Mouse (Mus musculus) liver, adult 2 months (tissue): Measurements from ENCODE around the gene Rab4a. TPM values are rescaled to one million over a fixed set of nuclear protein-coding genes. Genes with fewer than 3 reads are reported as not detected.
A peak's percentile ranks its signal among the peaks of the same experiment; 100 is the strongest.

Experiments used
- DNase-seq: peaks from one replicate; pipeline ENCODE4 v3.0.0-alpha.2; 2011; ENCODE audit warnings: low read depth, low spot score; ENCODE audit errors: extremely low read depth
- H3K27ac ChIP-seq: fragments of 200-500 bp; replicated peaks from 2 replicates; pipeline ENCODE4 v1.5.1; 2012; ENCODE audit warnings: low read depth, mild to moderate bottlenecking, control low read depth, inconsistent platforms, low read length; ENCODE audit not compliant: insufficient read depth
- H3K27me3 ChIP-seq: fragments of 200-500 bp; 2 replicates; pipeline ENCODE4 v1.6.1; 2012; ENCODE audit warnings: mild to moderate bottlenecking, moderate library complexity, low read length, inconsistent platforms; ENCODE audit not compliant: control insufficient read depth, insufficient read depth
- H3K36me3 ChIP-seq: fragments of 200-500 bp; 2 replicates; pipeline ENCODE4 v1.6.1; 2012; ENCODE audit warnings: low read length, inconsistent platforms; ENCODE audit not compliant: control insufficient read depth, insufficient read depth
- H3K4me1 ChIP-seq: fragments of 200-500 bp; 2 replicates; pipeline ENCODE4 v1.6.1; 2011; ENCODE audit warnings: low read length; ENCODE audit not compliant: control insufficient read depth, insufficient read depth
- H3K4me3 ChIP-seq: fragments of 200-500 bp; 2 replicates; pipeline ENCODE4 v1.5.1; 2011; ENCODE audit warnings: low read depth, mild to moderate bottlenecking, control low read depth, low read length, moderate library complexity; ENCODE audit not compliant: insufficient read depth
- H3K79me2 ChIP-seq: fragments of 200-500 bp; 2 replicates; pipeline ENCODE4 v1.6.1; 2012; ENCODE audit warnings: inconsistent platforms, mild to moderate bottlenecking, low read length, moderate library complexity; ENCODE audit not compliant: control insufficient read depth, insufficient read depth
- H3K9ac ChIP-seq: fragments of 200-500 bp; 2 replicates; pipeline ENCODE4 v1.6.1; 2012; ENCODE audit warnings: low read depth, mild to moderate bottlenecking, control low read depth, inconsistent platforms, low read length
- CTCF ChIP-seq: fragments of 200-500 bp; IDR thresholded peaks from 2 replicates; pipeline ENCODE4 v1.5.1; 2011; ENCODE audit warnings: low read depth, low read length, control low read depth
- POLR2A ChIP-seq: fragments of 200-500 bp; IDR thresholded peaks from 2 replicates; pipeline ENCODE4 v1.6.1; 2011; ENCODE audit warnings: low read length, control low read depth; ENCODE audit not compliant: insufficient read depth; ENCODE audit errors: extremely low read depth
- WGBS: fragments of 180-500 bp; shearing (Covaris S2); methylation state at CpG from one replicate; pipeline ENCODE4 v1.1.7; 2018; 5-methylcytosine and 5-hydroxymethylcytosine counted together
- polyA plus RNA-seq: library from polyadenylated mRNA; depleted of rRNA; stranded (reverse); fragments of >200 nt; gene quantifications from 2 replicates; pipeline ENCODE4 v1.2.3, GENCODE M21; 2012
- total RNA-seq: library from RNA; depleted of rRNA; stranded (reverse); fragments of >200 nt; gene quantifications from 2 replicates; pipeline ENCODE4 v1.2.3, GENCODE M21; 2014

The Rab4a gene
- total and polyA plus RNA-seq, 2 experiments = 15.4 to 24.4 TPM

DNA sequence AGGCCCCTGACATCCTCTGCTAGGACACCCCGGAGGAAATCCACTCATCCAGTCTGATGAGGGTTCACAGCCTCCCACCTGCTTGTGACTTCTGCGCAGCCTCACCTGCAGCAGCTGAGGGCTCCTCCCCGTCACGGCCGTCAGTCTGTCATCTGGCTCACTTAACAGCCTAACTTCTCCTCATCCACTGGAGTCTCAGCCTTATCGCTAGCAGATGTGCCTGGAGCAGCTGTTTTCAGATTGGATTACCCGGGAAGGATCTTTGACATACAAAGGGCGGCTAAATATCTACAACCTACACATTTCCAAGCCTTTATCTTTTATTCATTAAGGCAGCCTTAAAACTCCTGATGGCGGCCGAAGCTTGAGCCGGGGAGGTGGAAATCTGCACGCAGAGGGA, 32.3 kb upstream of the Rab4a start:
- no peaks in the 10 kb centered on the region for H3K79me2 ChIP-seq
- no peak for TF ChIP-seq CTCF
- no peak for TF ChIP-seq POLR2A
- H3K9ac ChIP-seq = no peak overlapping the region
- no peak for DNase-seq
- H3K36me3 ChIP-seq = no peaks in the 10 kb centered on the region
- H3K4me3 ChIP-seq = no peak overlapping the region
- H3K27ac ChIP-seq = no peak overlapping the region
- H3K4me1 ChIP-seq = peaks cover 9% of the 10 kb centered on the region
- WGBS = 87% methylated on average over 12 of the region's 12 CpGs
- H3K27me3 ChIP-seq = no peaks in the 10 kb centered on the region

DNA sequence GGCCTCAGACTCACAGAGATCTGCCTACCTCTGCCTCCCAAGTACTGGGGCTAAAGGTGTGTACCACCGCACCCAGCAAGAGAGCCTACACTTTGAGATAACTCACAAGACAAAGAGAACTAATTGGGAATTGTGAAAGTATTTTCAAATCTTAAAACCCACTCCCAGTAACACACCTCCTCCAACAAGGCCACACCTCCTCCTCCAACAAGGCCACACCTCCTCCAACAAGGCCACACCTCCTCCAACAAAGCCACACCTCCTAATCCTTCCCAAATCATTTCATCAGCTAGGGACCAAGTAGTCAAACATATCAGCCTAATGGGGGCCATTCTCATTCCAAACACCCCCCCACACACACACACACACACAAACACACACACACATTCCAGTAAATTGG, 31.3 kb upstream of the Rab4a start:
- no peaks in the 10 kb centered on the region for H3K27me3 ChIP-seq
- peaks cover 9% of the 10 kb centered on the region for H3K4me1 ChIP-seq
- H3K9ac ChIP-seq = no peak overlapping the region
- H3K4me3 ChIP-seq = no peak overlapping the region
- H3K36me3 ChIP-seq = no peaks in the 10 kb centered on the region
- WGBS = 100% methylated on average over 1 of the region's 1 CpGs
- no peak overlapping the region for H3K27ac ChIP-seq
- TF ChIP-seq CTCF = no peak
- no peak for TF ChIP-seq POLR2A
- DNase-seq = no peak
- H3K79me2 ChIP-seq = no peaks in the 10 kb centered on the region

DNA sequence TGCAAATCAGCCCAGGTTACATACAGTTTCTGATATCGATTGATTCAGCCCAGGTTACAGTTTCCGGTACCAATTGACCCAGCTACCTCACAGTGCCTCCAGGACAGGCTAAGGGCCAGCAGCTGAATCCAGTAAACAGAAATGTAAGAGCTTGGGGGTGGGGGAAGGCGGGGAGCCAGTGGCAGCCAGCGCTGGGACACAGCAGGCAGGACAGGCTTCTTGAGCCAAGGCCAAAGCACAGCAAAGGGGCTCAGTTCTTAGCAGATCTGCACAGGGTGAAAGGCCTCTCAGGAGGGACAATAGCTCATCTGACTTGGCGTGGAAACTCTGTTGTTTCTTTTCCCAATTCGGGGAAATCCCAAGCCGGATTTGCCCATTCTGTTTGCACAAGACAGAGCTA, 28.5 kb upstream of the Rab4a start:
- Histone ChIP-seq H3K79me2 (no peaks in the 10 kb centered on the region), H3K27me3 (no peaks in the 10 kb centered on the region), H3K9ac (no peak overlapping the region), H3K36me3 (no peaks in the 10 kb centered on the region), H3K4me3 (no peak overlapping the region), H3K27ac (peak overlapping the region; percentile 12), H3K4me1 (peaks cover 9% of the 10 kb centered on the region)
- no peak for TF ChIP-seq CTCF
- no peak for TF ChIP-seq POLR2A
- WGBS = 18% methylated on average over 7 of the region's 7 CpGs
- peak; percentile 94 for DNase-seq

DNA sequence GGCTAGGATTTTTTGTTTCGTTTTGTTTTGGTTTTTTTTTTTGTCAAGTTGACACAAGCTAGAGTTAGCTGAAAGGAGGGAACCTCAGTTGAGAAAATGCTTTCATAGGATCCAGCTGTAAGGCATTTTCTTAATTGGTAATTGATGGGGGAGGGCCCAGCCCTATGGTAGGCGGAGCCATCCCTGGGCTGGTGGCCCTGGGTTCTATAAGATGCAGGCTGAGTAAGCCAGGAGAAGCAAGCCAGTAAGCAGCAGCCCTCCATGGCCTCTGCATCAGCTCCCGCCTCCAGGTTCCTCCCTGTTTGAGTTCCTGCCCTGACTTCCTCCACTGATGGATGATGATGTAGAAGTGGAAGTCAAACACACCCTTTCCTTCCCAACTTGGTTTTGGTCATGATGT, 25.3 kb upstream of the Rab4a start:
- TF ChIP-seq POLR2A (no peak), CTCF (no peak)
- peaks cover 9% of the 10 kb centered on the region for H3K4me1 ChIP-seq
- no peaks in the 10 kb centered on the region for H3K79me2 ChIP-seq
- H3K36me3 ChIP-seq = no peaks in the 10 kb centered on the region
- no peak overlapping the region for H3K4me3 ChIP-seq
- no peak overlapping the region for H3K27ac ChIP-seq
- no peaks in the 10 kb centered on the region for H3K27me3 ChIP-seq
- H3K9ac ChIP-seq = no peak overlapping the region
- DNase-seq = no peak
- WGBS = 68% methylated on average over 3 of the region's 3 CpGs

DNA sequence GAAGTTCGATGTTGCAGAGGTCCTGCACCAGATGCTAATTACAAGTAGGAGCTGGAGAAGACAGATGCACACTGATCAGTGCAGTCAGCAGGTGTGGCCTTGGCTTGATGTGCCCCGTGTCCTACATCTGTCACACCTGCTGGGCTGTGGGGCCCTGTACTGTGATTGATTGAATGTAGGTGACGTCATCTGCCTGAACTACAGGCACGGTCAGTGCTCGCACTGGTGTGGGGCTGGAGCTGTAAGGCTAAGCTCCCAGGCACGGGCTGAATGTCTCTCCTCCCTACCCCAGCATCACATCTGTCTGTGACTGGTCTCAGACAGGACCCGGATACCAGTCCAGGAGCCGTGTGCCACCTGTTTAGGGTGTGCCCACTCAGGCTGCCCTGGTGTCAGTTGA, 24.5 kb upstream of the Rab4a start:
- H3K27ac ChIP-seq = no peak overlapping the region
- TF ChIP-seq POLR2A = no peak
- TF ChIP-seq CTCF = no peak
- WGBS = 52% methylated on average over 8 of the region's 8 CpGs
- peaks cover 9% of the 10 kb centered on the region for H3K4me1 ChIP-seq
- H3K79me2 ChIP-seq = no peaks in the 10 kb centered on the region
- H3K4me3 ChIP-seq = no peak overlapping the region
- no peaks in the 10 kb centered on the region for H3K36me3 ChIP-seq
- DNase-seq = no peak
- H3K27me3 ChIP-seq = no peaks in the 10 kb centered on the region
- H3K9ac ChIP-seq = no peak overlapping the region

DNA sequence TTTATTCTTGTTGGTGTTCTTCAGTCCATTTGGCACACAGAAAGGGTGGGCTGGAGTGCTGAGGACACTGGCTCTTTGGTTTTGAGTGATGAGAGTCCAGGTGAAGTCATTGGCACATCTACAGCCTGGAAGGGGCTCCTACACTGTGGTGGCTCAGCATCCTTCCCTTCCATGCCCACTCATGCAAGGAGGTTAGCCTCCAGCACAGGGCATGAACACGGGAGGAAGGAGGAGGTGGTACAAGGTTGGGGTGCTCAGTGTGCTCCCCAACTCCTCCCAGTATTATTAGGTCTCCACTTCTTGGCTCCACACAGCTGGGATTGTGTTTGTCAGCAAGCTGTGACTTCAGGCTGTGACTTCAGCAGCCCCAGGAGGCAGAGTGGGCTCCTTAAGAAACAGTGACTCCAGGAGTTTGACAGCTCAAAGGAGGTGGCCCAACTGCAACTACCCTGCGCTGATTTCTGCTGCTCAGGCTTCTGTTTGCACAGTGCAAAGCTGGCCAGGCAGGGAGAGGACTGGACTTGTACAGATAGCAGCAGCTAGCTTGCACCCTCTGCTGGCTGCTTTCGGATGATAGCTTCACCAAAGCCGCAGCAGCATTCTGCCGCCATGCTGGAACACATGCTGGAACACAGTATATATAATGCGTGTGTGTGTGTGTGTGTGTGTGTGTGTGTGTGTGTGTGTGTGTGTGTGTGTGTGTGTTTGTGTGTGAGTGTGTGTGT, 22.1 kb upstream of the Rab4a start:
- no peak overlapping the region for H3K9ac ChIP-seq
- no peaks in the 10 kb centered on the region for H3K27me3 ChIP-seq
- no peaks in the 10 kb centered on the region for H3K4me1 ChIP-seq
- no peaks in the 10 kb centered on the region for H3K79me2 ChIP-seq
- DNase-seq = peak; percentile 82
- H3K4me3 ChIP-seq = no peak overlapping the region
- TF ChIP-seq POLR2A (no peak), CTCF (peak; percentile 96)
- H3K36me3 ChIP-seq = no peaks in the 10 kb centered on the region
- no peak overlapping the region for H3K27ac ChIP-seq
- 4% methylated on average over 6 of the region's 6 CpGs for WGBS
